Mouse (Mus musculus) MEL (cell line): Measurements from ENCODE around the gene Vav3. TPM values are rescaled to one million over a fixed set of nuclear protein-coding genes. Genes with fewer than 3 reads are reported as not detected.

Source experiments
- DNase-seq: peaks from one replicate; pipeline ENCODE4 v3.0.0; 2011; ENCODE audit warnings: low read depth, low spot score
- H3K27ac ChIP-seq: 2 replicates; pipeline ENCODE4 v1.5.1; 2012; ENCODE audit warnings: low read depth, mild to moderate bottlenecking, control low read depth, low read length, moderate library complexity; ENCODE audit not compliant: control insufficient read depth
- H3K27me3 ChIP-seq, 2 experiments: fragments of 150-350 bp in 1 of 2; sonication (generic) in 1 of 2; 2 replicates each; pipeline ENCODE4 v1.6.1; 2012; ENCODE audit warnings: low read length in 2 of 2, mild to moderate bottlenecking in 2 of 2, improper control_type of control experiment in 1 of 2, moderate library complexity in 1 of 2; ENCODE audit not compliant: insufficient read depth in 2 of 2, control insufficient read depth in 1 of 2
- H3K36me3 ChIP-seq, 2 experiments: 2 replicates each; pipeline ENCODE4 v1.6.1; 2012 to 2014; ENCODE audit warnings: low read length in 2 of 2, improper control_type of control experiment in 1 of 2, inconsistent platforms in 1 of 2, mild to moderate bottlenecking in 1 of 2; ENCODE audit not compliant: insufficient read depth in 2 of 2, control insufficient read depth in 1 of 2
- H3K4me1 ChIP-seq, 2 experiments: fragments of 150-350 bp in 1 of 2; sonication (generic) in 1 of 2; 2 replicates each; pipeline ENCODE4 v1.6.1; 2012; ENCODE audit warnings: low read length in 2 of 2, improper control_type of control experiment in 1 of 2, mild to moderate bottlenecking in 1 of 2; ENCODE audit not compliant: insufficient read depth in 2 of 2, control insufficient read depth in 1 of 2
- H3K4me3 ChIP-seq, 2 experiments: fragments of 150-350 bp in 1 of 2; sonication (generic) in 1 of 2; 2 replicates each; pipeline ENCODE4 v1.5.1; 2012; ENCODE audit warnings: low read depth in 2 of 2, low read length in 2 of 2, mild to moderate bottlenecking in 2 of 2, moderate library complexity in 2 of 2, control low read depth in 1 of 2, improper control_type of control experiment in 1 of 2; ENCODE audit not compliant: control insufficient read depth in 1 of 2, insufficient read depth in 1 of 2
- H3K79me2 ChIP-seq: 2 replicates; pipeline ENCODE4 v1.6.1; 2012; ENCODE audit warnings: mild to moderate bottlenecking, low read length, moderate library complexity; ENCODE audit not compliant: control insufficient read depth, poor library complexity, insufficient read depth
- H3K9ac ChIP-seq: 2 replicates; pipeline ENCODE4 v1.6.1; 2012; ENCODE audit warnings: low read depth, mild to moderate bottlenecking, control low read depth, low read length, moderate library complexity; ENCODE audit not compliant: control insufficient read depth, poor library complexity, severe bottlenecking
- H3K9me3 ChIP-seq: fragments of 150-350 bp; sonication (generic); replicated peaks from 2 replicates; pipeline ENCODE4 v1.6.1; 2012; ENCODE audit warnings: mild to moderate bottlenecking, low read length, improper control_type of control experiment, moderate library complexity; ENCODE audit not compliant: insufficient read depth
- BHLHE40 ChIP-seq: IDR thresholded peaks from 2 replicates; pipeline ENCODE4 v1.6.1; 2012; ENCODE audit warnings: low read depth, mild to moderate bottlenecking, inconsistent platforms, low read length, improper control_type of control experiment, borderline replicate concordance
- CHD2 ChIP-seq: IDR thresholded peaks from 2 replicates; pipeline ENCODE4 v1.6.1; 2011; ENCODE audit warnings: low read length, improper control_type of control experiment
- CTCF ChIP-seq, 3 experiments: IDR thresholded peaks in 2 of 3; conservative IDR thresholded peaks in 1 of 3; 2 replicates each; pipeline ENCODE4 v1.5.1; 2011 to 2012; ENCODE audit warnings: low read length in 3 of 3, low read depth in 2 of 3, mild to moderate bottlenecking in 2 of 3, improper control_type of control experiment in 1 of 3, inconsistent platforms in 1 of 3, mixed read lengths in 1 of 3, moderate library complexity in 1 of 3; ENCODE audit not compliant: control insufficient read depth in 1 of 3, insufficient read depth in 1 of 3, poor library complexity in 1 of 3, severe bottlenecking in 1 of 3
- E2F4 ChIP-seq: IDR thresholded peaks from 2 replicates; pipeline ENCODE4 v1.6.1; 2011; ENCODE audit warnings: low read depth, low read length, improper control_type of control experiment, borderline replicate concordance
- ETS1 ChIP-seq: IDR thresholded peaks from 2 replicates; pipeline ENCODE4 v1.6.1; 2012; ENCODE audit warnings: low read depth, mild to moderate bottlenecking, inconsistent platforms, low read length, improper control_type of control experiment, moderate library complexity
- GABPA ChIP-seq: IDR thresholded peaks from 2 replicates; pipeline ENCODE4 v1.6.1; 2012; ENCODE audit warnings: low read depth, mild to moderate bottlenecking, inconsistent platforms, low read length, improper control_type of control experiment, moderate library complexity
- JUND ChIP-seq: IDR thresholded peaks from 2 replicates; pipeline ENCODE4 v1.6.1; 2011; ENCODE audit warnings: low read depth, mild to moderate bottlenecking, improper control_type of control experiment, low read length
- KAT2A ChIP-seq: conservative IDR thresholded peaks from 2 replicates; pipeline ENCODE4 v1.6.1; 2012; ENCODE audit warnings: low read depth, low read length, improper control_type of control experiment, inconsistent platforms
- MAFK ChIP-seq: IDR thresholded peaks from 2 replicates; pipeline ENCODE4 v1.6.1; 2011; ENCODE audit warnings: low read depth, mild to moderate bottlenecking, low read length, improper control_type of control experiment, borderline replicate concordance
- MAX ChIP-seq: IDR thresholded peaks from 2 replicates; pipeline ENCODE4 v1.6.1; 2011; ENCODE audit warnings: low read length, improper control_type of control experiment
- MYB ChIP-seq: IDR thresholded peaks from 2 replicates; pipeline ENCODE4 v1.6.1; 2011; ENCODE audit warnings: mild to moderate bottlenecking, low read depth, low read length, improper control_type of control experiment
- NELFE ChIP-seq: IDR thresholded peaks from 2 replicates; pipeline ENCODE4 v1.6.1; 2011; ENCODE audit warnings: low read depth, low read length, improper control_type of control experiment
- NRF1 ChIP-seq: IDR thresholded peaks from 2 replicates; pipeline ENCODE4 v1.6.1; 2014; ENCODE audit warnings: low read depth, mild to moderate bottlenecking, inconsistent platforms, low read length, improper control_type of control experiment, moderate library complexity; ENCODE audit not compliant: poor library complexity, insufficient read depth, severe bottlenecking
- POLR2AphosphoS5 ChIP-seq: IDR thresholded peaks from 2 replicates; pipeline ENCODE4 v1.6.1; 2012; ENCODE audit warnings: low read depth, borderline replicate concordance, mild to moderate bottlenecking, inconsistent platforms, low read length, moderate library complexity, mixed read lengths
- RAD21 ChIP-seq: IDR thresholded peaks from 2 replicates; pipeline ENCODE4 v1.6.1; 2011; ENCODE audit warnings: mild to moderate bottlenecking, low read depth, low read length, improper control_type of control experiment
- SMC3 ChIP-seq: IDR thresholded peaks from 2 replicates; pipeline ENCODE4 v1.6.1; 2011; ENCODE audit warnings: low read depth, low read length, improper control_type of control experiment
- TBP ChIP-seq: IDR thresholded peaks from 2 replicates; pipeline ENCODE4 v1.8.0; 2011; ENCODE audit warnings: low read depth, low read length, improper control_type of control experiment
- USF1 ChIP-seq: IDR thresholded peaks from 2 replicates; pipeline ENCODE4 v1.6.1; 2014; ENCODE audit warnings: low read depth, mild to moderate bottlenecking, inconsistent platforms, low read length, improper control_type of control experiment, moderate library complexity
- USF2 ChIP-seq, 2 experiments: IDR thresholded peaks; 2 replicates each; pipeline ENCODE4 v1.6.1; 2011 to 2012; ENCODE audit warnings: improper control_type of control experiment in 2 of 2, low read length in 2 of 2, borderline replicate concordance in 1 of 2, inconsistent platforms in 1 of 2, low read depth in 1 of 2, mild to moderate bottlenecking in 1 of 2; ENCODE audit not compliant: insufficient read depth in 1 of 2
- ZC3H11A ChIP-seq: IDR thresholded peaks from 2 replicates; pipeline ENCODE4 v1.6.1; 2012; ENCODE audit warnings: low read depth, mild to moderate bottlenecking, inconsistent platforms, low read length, improper control_type of control experiment
- ZNF384 ChIP-seq: IDR thresholded peaks from 2 replicates; pipeline ENCODE4 v1.6.1; 2012; ENCODE audit warnings: low read depth, mild to moderate bottlenecking, inconsistent platforms, low read length, improper control_type of control experiment
- polyA plus RNA-seq, 2 experiments: library from polyadenylated mRNA; stranded (reverse) in 1 of 2; unstranded in 1 of 2; fragments of >175 nt in 1 of 2; fragments of >200 nt in 1 of 2; gene quantifications; 2 replicates each; pipeline versions ENCODE4 v1.2.1 to v1.2.4; 2012; ENCODE audit warnings: low replicate concordance in 2 of 2, low read depth in 1 of 2; ENCODE audit not compliant: insufficient read length in 2 of 2, insufficient read depth in 1 of 2, missing spikeins in 1 of 2
- total RNA-seq: library from RNA; depleted of rRNA; stranded (reverse); fragments of 300-350 nt; gene quantifications from 2 replicates; pipeline ENCODE4 v1.2.3, GENCODE M21; 2012

Gene Vav3
- total and polyA plus RNA-seq, 3 experiments: not detected

DNA sequence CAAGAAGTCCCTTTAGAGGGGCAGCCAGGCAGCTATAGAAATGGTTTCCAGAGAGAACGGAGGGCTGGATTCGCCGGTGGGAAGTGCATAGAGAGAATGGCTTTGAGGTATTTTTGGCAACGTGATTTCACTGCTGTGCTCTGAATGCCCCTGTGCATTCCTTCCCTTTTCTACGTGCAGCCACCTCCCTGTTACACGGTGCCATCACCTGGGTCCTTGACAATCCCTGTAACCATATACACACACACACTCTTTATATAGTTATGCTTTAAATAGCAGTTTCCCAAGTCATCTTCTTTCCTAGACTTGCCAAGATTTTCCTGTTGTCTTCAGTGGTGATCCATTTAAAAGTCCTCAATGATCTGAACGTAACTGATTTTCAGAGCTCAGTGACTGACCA lies 181.7 kb downstream of the Vav3 start:
- no peaks in the 10 kb centered on the region for H3K27me3 ChIP-seq
- TF ChIP-seq POLR2AphosphoS5: no peak
- TF ChIP-seq SMC3: no peak
- TF ChIP-seq JUND: no peak
- TF ChIP-seq RAD21: no peak
- no peak for TF ChIP-seq NRF1
- no peak for TF ChIP-seq ZNF384
- no peak for TF ChIP-seq MAX
- no peak for TF ChIP-seq USF1
- no peak for TF ChIP-seq NELFE
- TF ChIP-seq MAFK: no peak
- no peak for TF ChIP-seq BHLHE40
- TF ChIP-seq GABPA: no peak
- no peak for TF ChIP-seq TBP
- no peak for TF ChIP-seq MYB

DNA sequence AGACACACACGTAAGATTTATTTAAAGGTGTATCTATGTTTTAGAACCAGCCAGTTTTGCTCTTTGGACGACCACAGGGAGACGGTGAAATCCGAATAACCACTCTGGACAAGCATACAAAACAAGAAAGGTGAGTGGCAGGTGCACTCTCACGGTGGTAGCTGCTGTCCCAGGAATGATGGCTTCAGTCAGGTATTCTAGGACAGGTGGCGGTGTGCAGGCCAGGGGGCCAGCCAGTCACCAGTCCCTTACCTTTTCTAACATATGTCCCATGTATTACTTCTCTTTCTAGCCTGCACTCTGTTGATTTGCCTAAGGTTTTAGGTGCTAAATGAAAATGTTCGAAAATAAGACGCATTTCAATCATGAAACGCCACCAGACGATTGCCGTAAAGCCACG lies 185.4 kb downstream of the Vav3 start:
- Histone ChIP-seq H3K36me3 (no peaks in the 10 kb centered on the region), H3K27me3 (no peaks in the 10 kb centered on the region), H3K9me3 (no peaks in the 10 kb centered on the region), H3K4me3 (no peak overlapping the region), H3K27ac (no peak overlapping the region), H3K9ac (no peak overlapping the region), H3K4me1 (no peaks in the 10 kb centered on the region), H3K79me2 (no peaks in the 10 kb centered on the region)
- no peak for DNase-seq
- TF ChIP-seq GABPA: no peak
- no peak for TF ChIP-seq ETS1
- no peak for TF ChIP-seq ZC3H11A

More for the DNA sequence above, 181.7 kb downstream of the Vav3 start:
- DNase-seq: no peak
- no peak overlapping the region for H3K9ac ChIP-seq
- no peaks in the 10 kb centered on the region for H3K4me1 ChIP-seq
- no peak overlapping the region for H3K4me3 ChIP-seq
- no peaks in the 10 kb centered on the region for H3K9me3 ChIP-seq
- H3K36me3 ChIP-seq: no peaks in the 10 kb centered on the region
- H3K27ac ChIP-seq: no peak overlapping the region
- H3K79me2 ChIP-seq: no peaks in the 10 kb centered on the region

GRCm38 (mm10) chr3:109526246-109526645 lies 185.8 kb downstream of the Vav3 start:
- Histone ChIP-seq H3K4me3 (no peak overlapping the region), H3K9me3 (no peaks in the 10 kb centered on the region), H3K36me3 (no peaks in the 10 kb centered on the region), H3K27me3 (no peaks in the 10 kb centered on the region)
- peak; percentile 59 for DNase-seq
- TF ChIP-seq SMC3: peak; percentile 82
- TF ChIP-seq CHD2: no peak
- no peak for TF ChIP-seq MYB
- peak; percentile 83 for TF ChIP-seq RAD21
- TF ChIP-seq E2F4: no peak
- TF ChIP-seq KAT2A: no peak
- TF ChIP-seq GABPA: no peak
- peak; percentile 70 for TF ChIP-seq ZC3H11A
- no peak for TF ChIP-seq USF2 (IDR thresholded peaks at IDR 0.05; ENCODE audit: borderline replicate concordance in 1 of 2, insufficient read depth in 1 of 2, low read depth in 1 of 2, low read length in 2 of 2)
- peak; percentile 47 to 72 (median 72) for TF ChIP-seq CTCF (IDR thresholded peaks at IDR 0.05 in 2 of 3, conservative IDR thresholded peaks at IDR 0.05 in 1 of 3; ENCODE audit: control insufficient read depth in 1 of 3, insufficient read depth in 1 of 3, low read depth in 2 of 3, low read length in 3 of 3, poor library complexity in 1 of 3, severe bottlenecking in 1 of 3)
- TF ChIP-seq, all 39 proteins: peak for 4
- Histone ChIP-seq H3K4me1 (no peaks in the 10 kb centered on the region), H3K79me2 (no peaks in the 10 kb centered on the region), H3K9ac (no peak overlapping the region), H3K27ac (no peak overlapping the region)
